Mouse (Mus musculus) liver, adult 2 months (tissue): ENCODE results near the gene Rabgap1.

ENCODE experiments used
- CTCF ChIP-seq: fragments of 200-500 bp; IDR thresholded peaks from 2 replicates; pipeline ENCODE4 v1.5.1; 2011; ENCODE audit warnings: low read depth, low read length, control low read depth
- POLR2A ChIP-seq: fragments of 200-500 bp; IDR thresholded peaks from 2 replicates; pipeline ENCODE4 v1.6.1; 2011; ENCODE audit warnings: low read length, control low read depth; ENCODE audit not compliant: insufficient read depth; ENCODE audit errors: extremely low read depth

- TF ChIP-seq POLR2A (no peak), CTCF (no peak)
Measured at GRCm38 (mm10) chr2:37423671-37424070, 19.4 kb upstream of the Rabgap1 start.
